Mouse (Mus musculus): ENCODE results near the gene Gtf2b. TPM values are rescaled to one million over a fixed set of nuclear protein-coding genes. Genes with fewer than 3 reads are reported as not detected.

Gene Gtf2b
- total and polyA plus RNA-seq, 3 experiments, result 13.4 to 19.3 (median 17.9) TPM

- no peaks in the 10 kb centered on the region for H3K4me1 ChIP-seq (ENCODE audit: control insufficient read depth, insufficient read depth, low read length)
These were observed 20.6 kb upstream of the Gtf2b start for GRCm38 (mm10) chr3:142743973-142744898.

GRCm38 (mm10) chr3:142745076-142745475 lies 19.8 kb upstream of the Gtf2b start:
- no peaks in the 10 kb centered on the region for H3K79me2 ChIP-seq (replicated peaks; ENCODE audit: control insufficient read depth, insufficient read depth, low read length)
- no peaks in the 10 kb centered on the region for H3K36me3 ChIP-seq (ENCODE audit: control insufficient read depth, insufficient read depth, low read length)
- intact Hi-C loops (cut with DNase I), result no loop called here
- no peak overlapping the region for H3K27ac ChIP-seq
- H3K27me3 ChIP-seq (ENCODE audit: control insufficient read depth, insufficient read depth, low read length), result no peaks in the 10 kb centered on the region
- no peaks in the 10 kb centered on the region for H3K4me1 ChIP-seq (ENCODE audit: control insufficient read depth, insufficient read depth, low read length)
- no peak overlapping the region for H3K9ac ChIP-seq (ENCODE audit: low read depth, low read length)
- no peak for DNase-seq
- TF ChIP-seq POLR2A (IDR thresholded peaks at IDR 0.05; ENCODE audit: insufficient read depth, low read depth, low read length) (no peak), CTCF (IDR thresholded peaks at IDR 0.05) (no peak), EP300 (IDR thresholded peaks at IDR 0.05; ENCODE audit: insufficient read depth, low read depth, low read length) (no peak)
- 99% methylated on average over 2 of the region's 2 CpGs for WGBS
- no peak overlapping the region for H3K4me3 ChIP-seq

More at GRCm38 (mm10) chr3:142743973-142744898, 20.6 kb upstream of the Gtf2b start:
- Histone ChIP-seq H3K27me3 (ENCODE audit: control insufficient read depth, insufficient read depth, low read length) (no peaks in the 10 kb centered on the region), H3K9ac (ENCODE audit: low read depth, low read length) (no peak overlapping the region), H3K27ac (no peak overlapping the region), H3K36me3 (ENCODE audit: control insufficient read depth, insufficient read depth, low read length) (no peaks in the 10 kb centered on the region), H3K4me3 (no peak overlapping the region), H3K79me2 (replicated peaks; ENCODE audit: control insufficient read depth, insufficient read depth, low read length) (no peaks in the 10 kb centered on the region)
- peak in 1 of 2 experiments; percentile 21 for DNase-seq
- WGBS, result 58% methylated on average over 21 of the region's 21 CpGs
- intact Hi-C loops (cut with DNase I), result no loop called here
- TF ChIP-seq POLR2A (IDR thresholded peaks at IDR 0.05; ENCODE audit: insufficient read depth, low read depth, low read length) (no peak), EP300 (IDR thresholded peaks at IDR 0.05; ENCODE audit: insufficient read depth, low read depth, low read length) (no peak), CTCF (IDR thresholded peaks at IDR 0.05) (peak; percentile 91)

GRCm38 (mm10) chr3:142747673-142748072 lies 17.2 kb upstream of the Gtf2b start:
- Histone ChIP-seq H3K4me1 (ENCODE audit: control insufficient read depth, insufficient read depth, low read length) (no peaks in the 10 kb centered on the region), H3K27me3 (ENCODE audit: control insufficient read depth, insufficient read depth, low read length) (no peaks in the 10 kb centered on the region), H3K36me3 (ENCODE audit: control insufficient read depth, insufficient read depth, low read length) (no peaks in the 10 kb centered on the region), H3K79me2 (replicated peaks; ENCODE audit: control insufficient read depth, insufficient read depth, low read length) (no peaks in the 10 kb centered on the region), H3K9ac (ENCODE audit: low read depth, low read length) (no peak overlapping the region), H3K27ac (no peak overlapping the region), H3K4me3 (no peak overlapping the region)
- DNase-seq, result no peak
- intact Hi-C loops (cut with DNase I), result no loop called here
- WGBS, result 93% methylated on average over 7 of the region's 7 CpGs
- no peak for TF ChIP-seq EP300 (IDR thresholded peaks at IDR 0.05; ENCODE audit: insufficient read depth, low read depth, low read length)
- TF ChIP-seq POLR2A (IDR thresholded peaks at IDR 0.05; ENCODE audit: insufficient read depth, low read depth, low read length), result no peak
- no peak for TF ChIP-seq CTCF (IDR thresholded peaks at IDR 0.05)

- intact Hi-C loops (cut with DNase I), result no loop called here
These were observed 15.7 kb upstream of the Gtf2b start for GRCm38 (mm10) chr3:142749131-142749530.

GRCm38 (mm10) chr3:142755132-142755867 lies 9.5 kb upstream of the Gtf2b start:
- peaks cover 2% of the 10 kb centered on the region; the same call in 1 of the 2 replicates for H3K4me1 ChIP-seq (ENCODE audit: control insufficient read depth, insufficient read depth, low read length)
- no peak overlapping the region for H3K27ac ChIP-seq
- no peak overlapping the region for H3K9ac ChIP-seq (ENCODE audit: low read depth, low read length)
- intact Hi-C loops (cut with DNase I), result no loop called here
- H3K79me2 ChIP-seq (replicated peaks; ENCODE audit: control insufficient read depth, insufficient read depth, low read length), result no peaks in the 10 kb centered on the region
- no peaks in the 10 kb centered on the region for H3K27me3 ChIP-seq (ENCODE audit: control insufficient read depth, insufficient read depth, low read length)
- TF ChIP-seq EP300 (IDR thresholded peaks at IDR 0.05; ENCODE audit: insufficient read depth, low read depth, low read length) (no peak), CTCF (IDR thresholded peaks at IDR 0.05) (no peak)
- H3K4me3 ChIP-seq, result no peak overlapping the region
- H3K36me3 ChIP-seq (ENCODE audit: control insufficient read depth, insufficient read depth, low read length), result no peaks in the 10 kb centered on the region
- WGBS, result 51% methylated on average over 18 of the region's 18 CpGs
- DNase-seq, result no peak

More at GRCm38 (mm10) chr3:142749131-142749530, 15.7 kb upstream of the Gtf2b start:
- no peak for DNase-seq
- H3K79me2 ChIP-seq (replicated peaks; ENCODE audit: control insufficient read depth, insufficient read depth, low read length), result no peaks in the 10 kb centered on the region
- WGBS, result 76% methylated on average over 16 of the region's 16 CpGs
- no peaks in the 10 kb centered on the region for H3K36me3 ChIP-seq (ENCODE audit: control insufficient read depth, insufficient read depth, low read length)
- TF ChIP-seq POLR2A (IDR thresholded peaks at IDR 0.05; ENCODE audit: insufficient read depth, low read depth, low read length) (no peak), CTCF (IDR thresholded peaks at IDR 0.05) (no peak), EP300 (IDR thresholded peaks at IDR 0.05; ENCODE audit: insufficient read depth, low read depth, low read length) (no peak)
- no peak overlapping the region for H3K27ac ChIP-seq
- no peaks in the 10 kb centered on the region for H3K4me1 ChIP-seq (ENCODE audit: control insufficient read depth, insufficient read depth, low read length)
- H3K27me3 ChIP-seq (ENCODE audit: control insufficient read depth, insufficient read depth, low read length), result no peaks in the 10 kb centered on the region
- H3K9ac ChIP-seq (ENCODE audit: low read depth, low read length), result no peak overlapping the region
- H3K4me3 ChIP-seq, result no peak overlapping the region

Measured in heart, adult 2 months (tissue).